Mouse (Mus musculus) heart, embryonic 10.5 days (tissue): ENCODE data around the gene Apbb1. TPM values are rescaled to one million over a fixed set of nuclear protein-coding genes. Genes with fewer than 3 reads are reported as not detected.

ENCODE experiments used
- DNase-seq: peaks from one replicate; pipeline ENCODE4 v3.0.0-alpha.2; 2017; ENCODE audit warnings: low spot score
- H3K27ac ChIP-seq: fragments of 300-500 bp; sonication (generic); 2 replicates; pipeline ENCODE4 v1.5.1; 2016; ENCODE audit warnings: mild to moderate bottlenecking
- H3K27me3 ChIP-seq: fragments of 300-500 bp; sonication (generic); 2 replicates; pipeline ENCODE4 v1.6.1; 2016; ENCODE audit warnings: mild to moderate bottlenecking; ENCODE audit not compliant: poor library complexity, insufficient read depth, severe bottlenecking
- H3K36me3 ChIP-seq: fragments of 300-500 bp; sonication (generic); 2 replicates; pipeline ENCODE4 v1.6.1; 2016; ENCODE audit warnings: mild to moderate bottlenecking, moderate library complexity
- H3K4me1 ChIP-seq: fragments of 300-500 bp; sonication (generic); 2 replicates; pipeline ENCODE4 v1.6.1; 2016; ENCODE audit warnings: mild to moderate bottlenecking
- H3K4me3 ChIP-seq: fragments of 300-500 bp; sonication (generic); 2 replicates; pipeline ENCODE4 v1.5.1; 2016; ENCODE audit warnings: mild to moderate bottlenecking, moderate library complexity
- H3K9me3 ChIP-seq: fragments of 300-500 bp; sonication (generic); 2 replicates; pipeline ENCODE4 v1.6.1; 2016; ENCODE audit warnings: mild to moderate bottlenecking, moderate library complexity
- WGBS: fragments of 180-500 bp; shearing (Covaris S2); methylation state at CpG from one replicate; pipeline ENCODE4 v1.1.7; 2016; 5-methylcytosine and 5-hydroxymethylcytosine counted together
- polyA plus RNA-seq: library from polyadenylated mRNA; unstranded; fragments of >200 nt; fragmentation: Nextera tagmentation; extraction: Ambion mirVana; gene quantifications from 2 replicates; pipeline ENCODE4 v1.2.1, GENCODE M21; 2016

The Apbb1 gene
- polyA plus RNA-seq, 1 experiment from 2014 or later, result 70.6 TPM

GRCm38 (mm10) chr7:105545986-105546385, 35.5 kb downstream of the Apbb1 start:
- WGBS, result 71% methylated on average over 8 of the region's 8 CpGs
- H3K36me3 ChIP-seq, result no peaks in the 10 kb centered on the region
- no peak overlapping the region for H3K27ac ChIP-seq
- DNase-seq, result no peak
- no peaks in the 10 kb centered on the region for H3K4me1 ChIP-seq
- H3K27me3 ChIP-seq, result no peaks in the 10 kb centered on the region
- no peak overlapping the region for H3K4me3 ChIP-seq
- no peaks in the 10 kb centered on the region for H3K9me3 ChIP-seq

- DNase-seq, result no peak
- Histone ChIP-seq H3K4me3 (no peak overlapping the region), H3K9me3 (no peaks in the 10 kb centered on the region), H3K4me1 (no peaks in the 10 kb centered on the region), H3K27ac (no peak overlapping the region), H3K27me3 (no peaks in the 10 kb centered on the region), H3K36me3 (no peaks in the 10 kb centered on the region)
- WGBS, result 78% methylated on average over 3 of the region's 3 CpGs
Observed at GRCm38 (mm10) chr7:105534162-105534561, 47.3 kb downstream of the Apbb1 start.

DNA sequence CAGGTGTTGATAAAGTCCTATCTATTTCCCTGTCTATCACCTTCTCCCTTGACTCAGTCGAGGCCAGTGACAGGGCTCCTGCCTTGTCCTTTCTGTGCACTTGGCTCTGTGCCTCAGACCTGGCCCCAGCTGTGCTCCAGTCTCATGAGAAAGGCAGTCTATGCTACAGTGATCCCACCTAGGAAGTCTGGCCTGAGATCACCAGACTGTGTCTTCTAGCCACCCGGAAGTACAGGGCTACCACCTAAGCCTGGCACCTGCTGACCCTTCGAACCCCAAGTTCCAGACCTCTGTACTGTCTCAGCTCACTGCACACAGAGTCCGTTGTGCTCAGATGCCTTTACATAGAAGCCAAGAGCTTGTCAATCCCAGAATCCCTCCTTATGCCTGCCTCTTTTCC, 53.4 kb downstream of the Apbb1 start:
- DNase-seq, result no peak
- no peaks in the 10 kb centered on the region for H3K9me3 ChIP-seq
- H3K27ac ChIP-seq, result no peak overlapping the region
- H3K27me3 ChIP-seq, result no peaks in the 10 kb centered on the region
- H3K36me3 ChIP-seq, result no peaks in the 10 kb centered on the region
- 65% methylated on average over 4 of the region's 4 CpGs for WGBS
- no peak overlapping the region for H3K4me3 ChIP-seq
- no peaks in the 10 kb centered on the region for H3K4me1 ChIP-seq

- Histone ChIP-seq H3K27ac (no peak overlapping the region), H3K36me3 (no peaks in the 10 kb centered on the region), H3K4me3 (no peak overlapping the region), H3K9me3 (no peaks in the 10 kb centered on the region), H3K4me1 (no peaks in the 10 kb centered on the region), H3K27me3 (no peaks in the 10 kb centered on the region)
- 64% methylated on average over 1 of the region's 1 CpGs for WGBS
- no peak for DNase-seq
Observed at GRCm38 (mm10) chr7:105527306-105527937, 54.0 kb downstream of the Apbb1 start.

- H3K9me3 ChIP-seq, result no peaks in the 10 kb centered on the region
- no peaks in the 10 kb centered on the region for H3K27me3 ChIP-seq
- no peak for DNase-seq
- H3K27ac ChIP-seq, result no peak overlapping the region
- H3K36me3 ChIP-seq, result no peaks in the 10 kb centered on the region
- H3K4me1 ChIP-seq, result 0 out of 2 replicates have a peak, but pooled peaks cover 3% of the 10 kb centered on the region
- H3K4me3 ChIP-seq, result no peak overlapping the region
- 83% methylated on average over 2 of the region's 2 CpGs for WGBS
Observed at GRCm38 (mm10) chr7:105524222-105524621, 57.2 kb downstream of the Apbb1 start.

DNA sequence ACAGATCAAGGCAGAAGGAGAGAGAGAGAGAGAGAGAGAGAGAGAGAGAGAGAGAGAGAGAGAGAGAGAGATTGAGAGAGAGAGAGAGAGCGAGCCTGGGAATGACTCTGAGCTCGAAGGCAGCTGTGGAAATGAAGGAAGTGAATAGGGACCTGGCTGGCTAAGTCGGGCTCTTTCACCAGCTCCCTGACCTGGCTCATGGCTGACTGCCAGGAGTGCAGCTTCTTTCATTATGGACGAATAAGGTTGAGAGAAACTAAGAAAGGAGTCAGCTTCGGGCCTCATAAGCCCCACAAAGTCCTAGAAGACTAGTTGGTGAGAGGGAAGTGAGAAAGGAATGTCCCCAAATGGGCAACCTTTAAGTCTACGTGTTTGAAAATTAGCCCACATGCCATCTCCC, 61.3 kb downstream of the Apbb1 start:
- Histone ChIP-seq H3K36me3 (no peaks in the 10 kb centered on the region), H3K27ac (no peak overlapping the region), H3K4me1 (peaks cover 3% of the 10 kb centered on the region; the same call in 1 of the 2 replicates), H3K27me3 (no peaks in the 10 kb centered on the region), H3K4me3 (no peak overlapping the region), H3K9me3 (no peaks in the 10 kb centered on the region)
- WGBS, result 44% methylated on average over 6 of the region's 6 CpGs
- no peak for DNase-seq

DNA sequence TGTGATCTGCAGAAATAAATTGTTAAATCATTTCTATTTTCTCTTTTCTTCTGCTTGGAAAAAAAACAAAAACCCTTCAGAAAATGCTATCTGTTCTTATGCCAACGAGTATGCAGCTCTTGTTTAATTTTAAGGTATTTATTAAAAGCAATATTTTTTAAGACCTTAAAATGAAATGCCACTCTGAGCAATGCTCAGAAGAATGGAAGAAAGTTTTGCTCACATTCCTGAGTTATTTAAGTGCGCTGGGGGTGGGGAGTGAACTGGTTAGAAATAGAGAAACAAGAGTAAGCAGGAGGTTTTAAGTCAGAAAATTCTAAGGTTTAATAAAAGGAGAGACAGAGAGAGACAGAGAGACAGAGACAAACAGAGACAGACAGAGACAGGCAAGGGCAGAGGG, 61.7 kb downstream of the Apbb1 start:
- no peaks in the 10 kb centered on the region for H3K27me3 ChIP-seq
- peaks cover 3% of the 10 kb centered on the region; the same call in 1 of the 2 replicates for H3K4me1 ChIP-seq
- H3K27ac ChIP-seq, result no peak overlapping the region
- 78% methylated on average over 2 of the region's 2 CpGs for WGBS
- no peak for DNase-seq
- H3K9me3 ChIP-seq, result no peaks in the 10 kb centered on the region
- H3K4me3 ChIP-seq, result no peak overlapping the region
- no peaks in the 10 kb centered on the region for H3K36me3 ChIP-seq

DNA sequence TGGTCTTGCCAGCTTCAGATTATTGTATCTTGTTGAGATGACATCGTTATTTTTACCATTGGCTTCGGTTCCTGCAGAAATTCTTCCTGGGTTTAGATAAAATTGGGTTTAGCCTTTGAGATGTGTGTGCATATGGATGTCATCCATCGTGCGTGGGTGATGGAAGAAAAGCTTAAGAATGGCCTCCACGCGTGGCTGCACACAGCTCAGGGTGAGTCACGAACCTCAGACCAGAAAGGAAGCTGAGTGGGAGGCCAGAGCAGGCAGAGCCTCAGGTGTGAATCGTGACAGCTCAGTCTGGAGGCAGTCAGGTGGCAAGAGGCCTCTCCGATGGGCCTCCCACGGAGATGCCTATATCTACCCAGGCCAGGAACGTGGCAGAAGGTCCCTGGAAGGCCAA, 62.1 kb downstream of the Apbb1 start:
- no peak overlapping the region for H3K4me3 ChIP-seq
- WGBS, result 73% methylated on average over 11 of the region's 11 CpGs
- H3K9me3 ChIP-seq, result no peaks in the 10 kb centered on the region
- DNase-seq, result no peak
- H3K27ac ChIP-seq, result no peak overlapping the region
- H3K36me3 ChIP-seq, result no peaks in the 10 kb centered on the region
- H3K27me3 ChIP-seq, result no peaks in the 10 kb centered on the region
- H3K4me1 ChIP-seq, result peaks cover 3% of the 10 kb centered on the region; the same call in 1 of the 2 replicates

DNA sequence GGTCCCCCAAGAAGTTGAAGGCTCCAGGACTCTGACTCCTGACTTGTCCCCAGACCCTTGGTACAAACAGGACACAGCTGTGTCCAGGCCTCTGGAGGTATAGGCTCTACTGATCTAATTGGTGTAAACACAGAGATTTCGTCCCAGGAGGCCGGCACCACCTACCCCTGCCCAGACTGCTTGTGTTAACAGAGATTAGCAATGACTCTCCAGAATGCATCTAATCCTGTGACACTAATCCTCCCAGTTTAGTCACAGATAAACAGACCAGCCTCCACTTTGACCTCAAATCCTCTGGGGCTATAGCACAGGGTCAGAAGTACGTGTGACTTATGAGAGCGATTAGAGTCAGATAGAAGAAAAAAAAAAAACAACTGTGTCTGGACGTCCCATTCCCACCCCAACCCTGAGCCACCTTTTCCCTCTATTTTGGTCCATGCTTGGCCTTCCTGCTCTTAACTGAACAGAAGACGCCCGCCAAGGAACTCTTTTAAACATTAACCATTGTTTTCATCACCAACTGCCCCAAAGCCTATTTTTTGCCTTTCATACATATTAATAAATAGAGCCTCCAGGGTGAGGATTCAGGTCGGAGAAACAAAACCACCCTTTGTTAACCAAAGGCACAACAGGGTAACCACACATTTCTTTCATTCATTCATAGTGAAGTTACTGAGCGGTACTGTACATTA, 64.6 kb downstream of the Apbb1 start:
- H3K4me3 ChIP-seq, result no peak overlapping the region
- no peak overlapping the region for H3K27ac ChIP-seq
- no peak for DNase-seq
- 38% methylated on average over 9 of the region's 9 CpGs for WGBS
- 0 out of 2 replicates have a peak, but pooled peaks cover 4% of the 10 kb centered on the region for H3K27me3 ChIP-seq
- H3K36me3 ChIP-seq, result no peaks in the 10 kb centered on the region
- H3K9me3 ChIP-seq, result no peaks in the 10 kb centered on the region
- peaks cover 3% of the 10 kb centered on the region; the same call in 1 of the 2 replicates for H3K4me1 ChIP-seq

DNA sequence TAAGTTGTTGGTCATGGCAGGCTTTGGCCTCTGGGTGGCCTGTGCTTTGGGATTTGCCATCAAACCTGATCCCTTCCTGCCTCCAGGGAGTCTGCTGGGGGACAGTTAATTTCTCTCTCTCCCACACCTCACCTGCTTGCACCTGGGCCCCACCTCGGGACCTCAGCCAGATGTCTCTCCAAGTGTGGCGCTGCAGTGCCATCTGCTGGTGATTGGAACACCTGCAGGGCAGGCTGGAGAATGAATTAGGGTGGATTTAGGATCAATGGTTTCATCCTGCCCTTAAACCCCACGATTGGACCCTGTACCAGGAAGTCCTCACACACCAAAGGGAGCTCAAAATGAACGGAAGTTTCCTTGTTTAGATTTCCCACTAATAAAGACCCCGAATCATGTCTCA, 66.3 kb downstream of the Apbb1 start:
- no peak overlapping the region for H3K27ac ChIP-seq
- 9% methylated on average over 5 of the region's 5 CpGs for WGBS

GRCm38 (mm10) chr7:105514561-105514960, 66.9 kb downstream of the Apbb1 start:
- no peak overlapping the region for H3K4me3 ChIP-seq
- H3K27ac ChIP-seq, result no peak overlapping the region
- no peaks in the 10 kb centered on the region for H3K36me3 ChIP-seq
- H3K9me3 ChIP-seq, result no peaks in the 10 kb centered on the region
- no peak for DNase-seq
- no peaks in the 10 kb centered on the region; the same call in 1 of the 2 replicates for H3K4me1 ChIP-seq
- WGBS, result 52% methylated on average over 5 of the region's 5 CpGs
- H3K27me3 ChIP-seq, result 0 out of 2 replicates have a peak, but pooled peaks cover 4% of the 10 kb centered on the region

More for the DNA sequence above, 66.3 kb downstream of the Apbb1 start:
- Histone ChIP-seq H3K9me3 (no peaks in the 10 kb centered on the region), H3K36me3 (no peaks in the 10 kb centered on the region), H3K4me3 (no peak overlapping the region), H3K4me1 (peaks cover 2% of the 10 kb centered on the region; the same call in 1 of the 2 replicates), H3K27me3 (0 out of 2 replicates have a peak, but pooled peaks cover 4% of the 10 kb centered on the region)
- DNase-seq, result no peak

GRCm38 (mm10) chr7:105513845-105514291, 67.6 kb downstream of the Apbb1 start:
- H3K4me3 ChIP-seq, result no peak overlapping the region
- H3K9me3 ChIP-seq, result no peaks in the 10 kb centered on the region
- H3K4me1 ChIP-seq, result no peaks in the 10 kb centered on the region; the same call in 1 of the 2 replicates
- no peak for DNase-seq
- 52% methylated on average over 5 of the region's 5 CpGs for WGBS
- 0 out of 2 replicates have a peak, but pooled peaks cover 4% of the 10 kb centered on the region for H3K27me3 ChIP-seq
- H3K27ac ChIP-seq, result no peak overlapping the region
- no peaks in the 10 kb centered on the region for H3K36me3 ChIP-seq

DNA sequence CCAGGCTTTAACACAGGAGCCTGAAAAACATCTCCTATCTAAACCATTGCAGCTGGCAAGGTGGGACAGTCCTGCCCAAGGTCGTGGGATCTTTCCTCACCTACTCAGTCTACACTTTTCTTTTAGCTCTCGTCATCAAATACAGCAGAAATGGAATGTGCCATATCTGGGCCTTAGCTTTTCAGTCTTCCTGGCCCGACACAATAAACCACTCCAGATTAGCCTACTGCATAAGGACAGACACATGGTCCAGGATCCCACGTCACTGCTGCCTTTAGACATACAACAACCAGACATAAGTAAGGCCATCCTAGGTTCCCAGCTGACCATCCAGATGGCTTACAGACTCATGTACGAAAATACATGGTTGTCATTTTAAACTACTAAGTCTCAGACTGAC, 71.3 kb downstream of the Apbb1 start:
- no peaks in the 10 kb centered on the region for H3K9me3 ChIP-seq
- no peak for DNase-seq
- H3K27ac ChIP-seq, result no peak overlapping the region
- 50% methylated on average over 5 of the region's 5 CpGs for WGBS
- 0 out of 2 replicates have a peak, but pooled peaks cover 4% of the 10 kb centered on the region for H3K27me3 ChIP-seq
- H3K36me3 ChIP-seq, result no peaks in the 10 kb centered on the region
- H3K4me3 ChIP-seq, result no peak overlapping the region
- H3K4me1 ChIP-seq, result no peaks in the 10 kb centered on the region; the same call in 1 of the 2 replicates
